In the genomic region with DNA sequence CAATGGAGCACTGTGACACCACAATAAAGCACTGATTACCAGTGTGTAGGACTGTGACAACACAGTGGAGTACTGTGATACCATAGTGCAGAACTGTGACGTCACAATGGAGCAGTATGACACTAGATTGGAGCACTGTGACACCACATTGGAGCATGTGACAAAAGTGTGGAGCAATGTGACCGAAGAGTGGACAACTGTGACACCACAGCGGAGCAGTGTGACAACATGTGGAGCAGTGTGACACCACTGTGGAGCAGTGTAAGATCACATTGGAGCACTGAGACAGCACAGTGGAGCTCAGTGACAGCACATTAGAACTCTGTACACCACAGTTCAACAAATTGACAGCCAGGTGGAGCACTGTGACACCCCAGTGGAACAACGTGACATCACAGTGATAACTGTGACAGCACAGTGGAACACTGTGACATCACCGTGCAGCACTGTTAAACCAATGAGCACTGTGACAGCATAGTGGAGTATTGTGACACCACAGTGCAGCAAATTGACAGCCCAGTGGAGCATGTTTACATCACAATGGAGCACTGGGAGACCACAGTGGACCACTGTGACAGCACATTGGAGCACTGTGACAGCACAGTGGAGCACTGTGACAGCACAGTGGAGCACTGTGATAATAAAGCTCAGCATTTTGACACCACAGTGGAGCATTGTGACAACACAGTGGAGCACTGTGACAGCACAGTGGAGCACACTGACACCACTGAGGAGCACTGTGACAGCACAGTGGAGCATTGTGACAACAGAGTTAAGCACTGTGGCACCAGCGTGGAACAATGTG, we compare ENCODE assay signal across 8 mouse cellular contexts.
DNase-seq lines count a peak whose midpoint lies in the region; ATAC-seq lines count a peak whose summit lies in the region.

No protein-coding gene starts in this region.

- H3K9me3 ChIP-seq in forebrain, embryonic 12.5 days, result peaks cover 74% of the 10 kb centered on the region
- peaks cover 64% of the 10 kb centered on the region for H3K9me3 ChIP-seq in intestine, embryonic 14.5 days (ENCODE audit: control insufficient read depth, low read length)
- peaks cover 68% of the 10 kb centered on the region for H3K9me3 ChIP-seq in midbrain, embryonic 15.5 days

- WGBS in forebrain, embryonic 12.5 days, result 54% methylated on average over 6 of the region's 6 CpGs
- 64% methylated on average over 6 of the region's 6 CpGs for WGBS in intestine, embryonic 14.5 days
- 63% methylated on average over 6 of the region's 6 CpGs for WGBS in midbrain, embryonic 15.5 days

- no peaks in the 10 kb centered on the region for H3K36me3 ChIP-seq in forebrain, embryonic 12.5 days (replicated peaks)
- no peaks in the 10 kb centered on the region for H3K36me3 ChIP-seq in intestine, embryonic 14.5 days (ENCODE audit: control insufficient read depth, insufficient read depth, low read length)
- H3K36me3 ChIP-seq in midbrain, embryonic 15.5 days (replicated peaks), result no peaks in the 10 kb centered on the region

- H3K4me3 ChIP-seq in forebrain, embryonic 12.5 days (replicated peaks), result no peak overlapping the region
- no peak overlapping the region for H3K4me3 ChIP-seq in intestine, embryonic 14.5 days (ENCODE audit: low read depth, low read length)
- H3K4me3 ChIP-seq in midbrain, embryonic 15.5 days, result no peak overlapping the region

- H3K27me3 ChIP-seq in forebrain, embryonic 12.5 days, result no peaks in the 10 kb centered on the region
- H3K27me3 ChIP-seq in intestine, embryonic 14.5 days (replicated peaks; ENCODE audit: control insufficient read depth, insufficient read depth, low read length), result no peaks in the 10 kb centered on the region
- no peaks in the 10 kb centered on the region for H3K27me3 ChIP-seq in midbrain, embryonic 15.5 days (replicated peaks)

- no peaks in the 10 kb centered on the region for H3K4me1 ChIP-seq in forebrain, embryonic 12.5 days
- H3K4me1 ChIP-seq in intestine, embryonic 14.5 days (replicated peaks; ENCODE audit: control insufficient read depth, insufficient read depth, low read length), result no peaks in the 10 kb centered on the region
- H3K4me1 ChIP-seq in midbrain, embryonic 15.5 days, result no peaks in the 10 kb centered on the region

- H3K9ac ChIP-seq in forebrain, embryonic 12.5 days, result no peak overlapping the region
- H3K9ac ChIP-seq in intestine, embryonic 14.5 days (ENCODE audit: low read length), result no peak overlapping the region
- H3K9ac ChIP-seq in midbrain, embryonic 15.5 days, result no peak overlapping the region

- H3K27ac ChIP-seq in forebrain, embryonic 12.5 days, result no peak overlapping the region
- H3K27ac ChIP-seq in intestine, embryonic 14.5 days (ENCODE audit: low read depth), result no peak overlapping the region
- H3K27ac ChIP-seq in midbrain, embryonic 15.5 days, result no peak overlapping the region

- H3K4me2 ChIP-seq in forebrain, embryonic 12.5 days, result no peak overlapping the region
- no peak overlapping the region for H3K4me2 ChIP-seq in intestine, embryonic 14.5 days (ENCODE audit: low read length)
- H3K4me2 ChIP-seq in midbrain, embryonic 15.5 days, result no peak overlapping the region

- ATAC-seq in forebrain, embryonic 12.5 days (ENCODE audit: low FRiP score), result peak; percentile 25
- ATAC-seq in intestine, embryonic 14.5 days (replicated peaks; ENCODE audit: low FRiP score, low TSS enrichment, low read depth), result peak; percentile 36
- ATAC-seq in midbrain, embryonic 15.5 days (replicated peaks), result peak; percentile 32; the same call in 1 of the 2 replicates

- peak; percentile 1 for DNase-seq in ovary, postnatal 36 days (ENCODE audit: low spot score)
- DNase-seq in ovary, postnatal 14 days (ENCODE audit: low spot score), result no peak
- DNase-seq in intestine, embryonic 14.5 days (ENCODE audit: low spot score), result peak; percentile 57
- no peak for DNase-seq in left cerebral cortex, adult 8-10 months (ENCODE audit: low spot score in 2 of 2)
- DNase-seq in cerebellum, postnatal 10 days, result no peak
- DNase-seq in layer of hippocampus, postnatal 14 days (ENCODE audit: low spot score in 2 of 2), result no peak

Comparison
In these comparisons a context has a peak if more than half of its experiments do, and no peak if none do; other contexts are left out.
1. DNase-seq: peak in ovary, postnatal 36 days (single experiment) and intestine, embryonic 14.5 days (single experiment); none in ovary, postnatal 14 days (single experiment), left cerebral cortex, adult 8-10 months (0 of 2), cerebellum, postnatal 10 days (0 of 2) and layer of hippocampus, postnatal 14 days (0 of 2).
2. Peak in every context shown above with its lines, with median percentiles within 50 percentile points of each other: ATAC-seq.